Mouse (Mus musculus): ENCODE results near the gene Tomm6. TPM values are rescaled to one million over a fixed set of nuclear protein-coding genes. Genes with fewer than 3 reads are reported as not detected.

Gene Tomm6
- total RNA-seq, 2 experiments from 2014 or later, result 147 to 153 TPM

DNA sequence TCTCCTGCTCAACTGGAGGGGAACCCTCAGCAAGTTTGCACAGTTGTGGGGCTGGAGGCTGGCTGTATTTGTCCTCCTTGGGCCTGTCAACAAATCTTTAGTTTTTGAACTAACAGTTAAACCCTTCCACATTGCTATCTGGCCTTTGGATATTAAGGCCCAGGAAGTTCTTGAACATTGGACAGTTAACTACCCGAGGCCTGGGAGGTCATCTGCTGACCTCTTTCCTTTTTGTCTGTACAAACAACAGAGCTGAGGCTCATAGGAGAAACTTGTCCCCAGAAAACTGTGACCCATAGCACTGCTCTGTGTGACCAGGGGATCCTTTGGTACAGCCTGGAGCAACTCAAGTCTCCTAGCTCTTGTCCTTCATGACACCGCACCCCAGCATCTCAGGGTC lies 10.9 kb upstream of the Tomm6 start:
- intact Hi-C loops (cut with DNase I; ENCODE audit: low total_unique reads), result no loop called here
- DNase-seq, result no peak

- intact Hi-C loops (cut with DNase I; ENCODE audit: low total_unique reads), result no loop called here
- DNase-seq, result no peak
These were observed 10.0 kb upstream of the Tomm6 start for GRCm38 (mm10) chr17:47698156-47698555.

DNA sequence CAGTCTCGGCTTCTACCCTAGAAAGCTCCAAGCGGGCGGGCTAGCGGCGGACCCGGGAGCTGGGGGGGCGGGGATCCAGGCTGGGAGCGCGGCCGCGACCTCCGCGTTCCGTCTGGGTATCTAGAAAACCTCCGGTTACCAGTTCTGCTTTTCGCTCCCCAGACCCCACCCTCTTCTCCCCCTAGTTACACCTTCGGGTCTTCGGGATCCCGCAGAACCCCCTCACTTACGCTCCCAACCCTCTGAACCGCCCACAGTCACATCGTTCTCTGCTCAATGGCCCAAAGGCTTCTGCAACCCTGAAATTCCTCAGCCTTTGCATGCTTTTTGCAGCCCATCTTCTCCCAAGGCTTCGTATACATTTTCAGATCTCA lies 7.1 kb upstream of the Tomm6 start:
- intact Hi-C loops (cut with DNase I; ENCODE audit: low total_unique reads), result no loop called here
- DNase-seq, result no peak

DNA sequence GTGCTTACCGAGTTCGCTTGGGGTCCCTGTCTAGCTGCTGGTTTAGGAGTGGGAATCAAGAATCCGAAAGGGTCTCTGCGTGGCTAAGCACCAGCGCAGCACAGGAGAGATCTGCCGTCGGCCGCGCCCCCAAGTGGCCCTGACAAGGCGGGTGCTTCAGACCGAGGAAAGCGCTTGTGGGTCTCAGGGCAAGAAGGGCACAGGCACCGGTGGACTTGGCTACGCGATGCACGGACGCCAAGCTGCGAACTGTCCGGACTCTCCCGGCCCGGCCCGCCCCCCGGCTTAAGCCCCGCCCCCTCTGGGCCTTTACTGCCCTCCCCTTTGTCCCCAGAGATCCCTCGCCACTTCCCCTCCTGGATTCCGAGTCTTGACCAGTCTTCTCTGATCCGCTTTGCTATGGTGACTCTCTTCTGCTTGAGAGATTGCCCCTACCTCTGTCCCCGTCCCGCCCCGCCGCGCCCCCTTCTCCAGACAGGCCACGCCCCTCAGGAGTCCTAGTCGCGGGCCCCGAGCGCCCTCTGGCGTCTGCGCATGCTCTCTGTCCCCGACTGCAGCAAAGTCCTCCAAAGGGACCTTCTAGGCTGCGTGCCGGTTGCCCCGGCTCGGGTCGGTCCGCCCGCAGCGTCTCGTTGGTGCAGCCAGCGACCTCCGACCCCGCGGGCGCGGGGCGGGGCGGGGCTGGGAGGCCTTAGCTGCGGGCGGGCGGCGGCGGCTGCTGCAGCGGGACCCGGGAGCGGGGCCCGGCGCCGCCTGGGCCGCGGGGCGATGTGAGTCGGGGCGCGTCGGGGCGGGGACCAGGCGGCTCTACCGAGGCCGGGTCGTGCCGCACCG lies 6.5 kb upstream of the Tomm6 start, which contains the start of gene Prickle4:
Gene Prickle4, minus strand, starts transcription at position 234 of the 834 bp plus-strand sequence.
- intact Hi-C loops (cut with DNase I; ENCODE audit: low total_unique reads), result loop anchor here (5.0 kb wide), 1 partner anchor 77 kb away; no protein-coding TSS in a partner anchor
- DNase-seq, result peak; percentile 98

DNA sequence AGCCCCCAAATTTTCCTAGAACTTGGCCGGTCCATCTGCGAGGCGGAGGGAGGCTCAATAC lies 6.1 kb upstream of the Tomm6 start, which contains the start of gene Gm21981:
Gene Gm21981, minus strand, starts transcription at position 14 of the 61 bp plus-strand sequence.
- intact Hi-C loops (cut with DNase I; ENCODE audit: low total_unique reads), result loop anchor here (5.0 kb wide), 1 partner anchor 77 kb away; no protein-coding TSS in a partner anchor

GRCm38 (mm10) chr17:47693671-47694441 lies 5.7 kb upstream of the Tomm6 start:
- intact Hi-C loops (cut with DNase I; ENCODE audit: low total_unique reads), result loop anchor here (5.0 kb wide), 1 partner anchor 77 kb away; no protein-coding TSS in a partner anchor
- no peak for DNase-seq

More for the DNA sequence above, 6.1 kb upstream of the Tomm6 start, which contains the start of gene Gm21981:
- DNase-seq, result no peak

GRCm38 (mm10) chr17:47691650-47692049 lies 3.5 kb upstream of the Tomm6 start:
- intact Hi-C loops (cut with DNase I; ENCODE audit: low total_unique reads), result loop anchor here (5.0 kb wide), 1 partner anchor 74 kb away; no protein-coding TSS in a partner anchor
- no peak for DNase-seq

GRCm38 (mm10) chr17:47689894-47690293 lies 1.7 kb upstream of the Tomm6 start:
- intact Hi-C loops (cut with DNase I; ENCODE audit: low total_unique reads), result loop anchor here (5.0 kb wide), 1 partner anchor 73 kb away; no protein-coding TSS in a partner anchor
- no peak for DNase-seq

- peak; percentile 76 for DNase-seq
- intact Hi-C loops (cut with DNase I; ENCODE audit: low total_unique reads), result no loop called here
These were observed 706 bp upstream of the Tomm6 start, which contains the start of gene Frs3 for GRCm38 (mm10) chr17:47688608-47689575. TSS of gene Frs3 (plus strand) at chr17:47689030.

DNA sequence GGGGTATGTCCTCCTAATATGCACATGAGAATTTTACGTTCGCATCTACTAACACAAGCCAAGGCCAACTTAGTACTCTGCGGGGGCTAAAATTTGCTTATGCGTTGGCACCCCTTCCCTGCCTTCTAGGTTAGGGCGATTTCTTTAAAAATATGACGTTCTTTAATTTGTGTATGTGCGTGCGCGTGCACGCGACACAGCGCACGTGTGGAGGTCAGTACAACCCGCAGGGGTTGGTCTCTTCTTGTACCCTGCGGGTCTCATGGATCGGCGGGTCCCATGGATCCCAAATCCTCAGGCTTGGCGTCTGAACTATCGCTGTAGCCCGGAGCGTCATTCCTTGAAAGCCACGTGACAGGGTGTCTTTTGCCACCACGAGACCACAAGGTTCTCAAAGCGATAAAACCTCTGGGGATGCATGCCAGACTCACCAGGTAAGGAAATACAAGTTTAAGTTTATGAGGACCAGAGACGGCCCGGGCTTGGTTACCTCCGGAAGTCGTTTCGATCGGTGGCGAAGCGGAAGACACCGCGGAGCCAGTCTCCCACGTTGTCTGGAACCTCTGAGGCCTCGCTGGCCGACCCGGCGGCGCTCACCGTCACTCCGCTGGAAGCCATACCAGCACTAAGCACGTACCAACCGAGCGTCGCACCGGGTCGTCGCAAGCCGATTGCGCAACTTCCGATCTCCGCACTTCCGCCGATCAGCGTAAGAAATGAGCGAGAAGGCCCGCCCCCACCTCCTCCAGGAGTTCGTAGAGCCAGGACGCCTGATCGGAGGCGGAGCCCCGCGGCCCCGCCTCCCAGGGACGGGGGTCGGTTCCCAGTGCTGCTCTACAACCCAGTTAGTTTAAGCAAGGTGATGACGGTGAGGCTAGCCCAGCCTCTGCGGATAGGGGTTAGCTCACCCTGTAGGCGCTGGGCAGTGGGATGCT lies 510 bp downstream of the Tomm6 start:
- DNase-seq, result peak; percentile 95
- intact Hi-C loops (cut with DNase I; ENCODE audit: low total_unique reads), result no loop called here

GRCm38 (mm10) chr17:47682836-47683235 lies 5.3 kb downstream of the Tomm6 start:
- intact Hi-C loops (cut with DNase I; ENCODE audit: low total_unique reads), result no loop called here

GRCm38 (mm10) chr17:47678702-47679101 lies 9.5 kb downstream of the Tomm6 start:
- no peak for DNase-seq
- intact Hi-C loops (cut with DNase I; ENCODE audit: low total_unique reads), result loop anchor here (10.0 kb wide), 2 partner anchors 64 to 164 kb away; partner anchors contain the start of genes Bysl, Gm20517 and Med20

More at GRCm38 (mm10) chr17:47682836-47683235, 5.3 kb downstream of the Tomm6 start:
- DNase-seq, result no peak

DNA sequence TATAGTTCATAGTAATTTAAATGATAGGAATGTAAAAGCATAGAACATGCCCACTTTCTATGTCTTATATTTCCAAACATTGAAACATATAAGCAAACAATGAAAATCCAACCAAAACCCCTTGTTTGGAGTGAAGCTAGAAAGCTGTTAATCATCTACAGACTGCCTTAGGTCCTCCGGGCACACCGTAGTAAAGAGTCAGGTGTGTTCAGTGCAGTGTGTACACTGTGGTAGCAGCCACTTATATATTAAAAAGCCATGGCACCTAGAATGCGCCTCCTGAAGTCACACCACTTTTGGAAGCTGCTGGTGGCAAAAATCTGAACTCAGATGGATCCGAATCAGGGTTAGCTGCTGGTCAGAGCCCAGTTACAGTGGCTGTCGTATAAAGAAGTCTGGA lies 9.9 kb downstream of the Tomm6 start:
- DNase-seq, result no peak
- intact Hi-C loops (cut with DNase I; ENCODE audit: low total_unique reads), result loop anchor here (10.0 kb wide), 2 partner anchors 63 to 163 kb away; partner anchors contain the start of genes Bysl, Gm20517 and Med20

GRCm38 (mm10) chr17:47676581-47676980 lies 11.6 kb downstream of the Tomm6 start:
- intact Hi-C loops (cut with DNase I; ENCODE audit: low total_unique reads), result loop anchor here (10.0 kb wide), 2 partner anchors 62 to 162 kb away; partner anchors contain the start of genes Bysl, Gm20517 and Med20
- peak; percentile 49 for DNase-seq

DNA sequence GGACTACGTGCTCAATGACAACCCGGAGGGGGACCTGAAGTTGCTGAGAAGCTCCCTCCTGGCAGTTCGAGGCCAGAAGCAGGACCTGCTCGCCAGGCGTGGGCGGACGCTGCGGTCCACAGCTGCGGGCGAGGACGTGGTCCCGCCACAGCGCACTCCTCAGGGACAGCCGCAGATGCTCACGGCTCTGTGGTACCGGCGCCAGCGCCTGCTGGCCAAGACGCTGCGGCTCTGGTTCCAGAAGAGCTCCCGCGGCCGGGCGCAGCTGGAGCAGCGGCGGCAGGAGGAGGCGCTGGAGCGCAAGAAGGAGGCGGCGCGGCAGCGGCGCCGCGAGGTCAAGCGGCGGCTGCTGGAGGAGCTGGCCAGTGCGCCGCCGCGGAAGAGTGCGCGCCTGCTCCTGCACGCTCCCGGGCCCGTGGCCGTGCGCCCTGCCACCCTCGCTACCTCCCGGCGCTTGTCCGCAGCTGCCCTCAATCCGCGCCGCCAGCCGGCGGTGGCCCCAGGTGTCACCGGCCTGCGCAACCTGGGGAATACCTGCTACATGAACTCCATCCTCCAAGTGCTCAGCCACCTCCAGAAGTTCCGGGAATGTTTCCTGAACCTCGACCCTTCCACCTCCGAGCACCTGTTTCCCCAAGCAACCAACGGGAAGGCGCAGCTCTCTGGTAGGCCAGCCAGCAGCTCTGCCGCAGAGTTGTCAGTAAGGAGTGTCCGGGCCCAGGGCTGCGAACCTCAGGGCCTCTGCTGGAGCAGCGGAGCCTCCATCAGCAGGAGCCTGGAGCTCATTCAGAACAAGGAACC lies 15.7 kb downstream of the Tomm6 start:
- intact Hi-C loops (cut with DNase I; ENCODE audit: low total_unique reads), result loop anchor here (5.0 to 10.0 kb wide), 3 partner anchors 35 to 158 kb away; partner anchors contain the start of genes Bysl, Gm20517 and Med20
- DNase-seq, result peak; percentile 77

- intact Hi-C loops (cut with DNase I; ENCODE audit: low total_unique reads), result loop anchor here (5.0 to 10.0 kb wide), 3 partner anchors 35 to 157 kb away; partner anchors contain the start of genes Bysl, Gm20517 and Med20
- DNase-seq, result no peak
These were observed 16.2 kb downstream of the Tomm6 start for GRCm38 (mm10) chr17:47671988-47672310.

GRCm38 (mm10) chr17:47669166-47669565 lies 19.0 kb downstream of the Tomm6 start:
- intact Hi-C loops (cut with DNase I; ENCODE audit: low total_unique reads), result no loop called here
- no peak for DNase-seq

Measured in gastrocnemius, postnatal 14 days (tissue).